ENCODE assay signal across 8 mouse cellular contexts in genomic region chr9:105617274-105617673, GRCm38 (mm10). TPM values are rescaled to one million over a fixed set of nuclear protein-coding genes. Genes with fewer than 3 reads are reported as not detected.
A peak's percentile ranks its signal among the peaks of the same experiment; 100 is the strongest.
DNase-seq lines count a peak whose midpoint lies in the region; ATAC-seq and TF ChIP-seq lines count a peak whose summit lies in the region.
"Not testable (repeated sequence)": the region's sequence is repeated elsewhere in the genome, so short reads cannot be mapped to it uniquely, and the experiment has no call there.

No protein-coding gene starts in this region.

- TF ChIP-seq RAD21 in MEL (IDR thresholded peaks at IDR 0.05; ENCODE audit: low read depth, low read length) = peak; percentile 82

- not testable (repeated sequence) for H3K9ac ChIP-seq in MEL (ENCODE audit: control insufficient read depth, low read depth, low read length, poor library complexity, severe bottlenecking); kidney, embryonic 16.5 days (replicated peaks; ENCODE audit: low read length)

- peak; percentile 62 for DNase-seq in MEL (ENCODE audit: low read depth, low spot score)
- DNase-seq in c-Kit-positive CD71-negative TER-119-negative erythroid progenitor cells, embryonic 14.5 days (ENCODE audit: low read depth) = peak; percentile 19
- peak; percentile 58 for DNase-seq in embryonic facial prominence, embryonic 10.5 days (ENCODE audit: low spot score)
- DNase-seq in heart, adult 11 months = peak; percentile 79
- DNase-seq in left cerebral cortex, postnatal 25 days (ENCODE audit: low spot score in 2 of 2) = peak; percentile 47 to 73
- not testable (repeated sequence) for DNase-seq in spleen, adult 2 months (ENCODE audit: low read depth in 1 of 2, low spot score in 2 of 2)

- H3K36me3 ChIP-seq in MEL (ENCODE audit: control insufficient read depth in 1 of 2, insufficient read depth in 2 of 2, low read length in 2 of 2); embryonic facial prominence, embryonic 10.5 days (replicated peaks); kidney, embryonic 16.5 days (ENCODE audit: insufficient read depth, low read length); spleen, adult 2 months (ENCODE audit: control insufficient read depth, insufficient read depth, low read length): not testable (repeated sequence)

- not testable (repeated sequence) for H3K9me3 ChIP-seq in MEL (replicated peaks; ENCODE audit: insufficient read depth, low read length); embryonic facial prominence, embryonic 10.5 days; kidney, embryonic 16.5 days (ENCODE audit: low read length)

- H3K4me2 ChIP-seq in kidney, embryonic 16.5 days (replicated peaks; ENCODE audit: low read depth, low read length) = not testable (repeated sequence)

- not testable (repeated sequence) for H3K79me2 ChIP-seq in MEL (ENCODE audit: control insufficient read depth, insufficient read depth, low read length, poor library complexity)

- not testable (repeated sequence) for TF ChIP-seq POLR2A in MEL (IDR thresholded peaks at IDR 0.05; ENCODE audit: control insufficient read depth in 1 of 2, insufficient read depth in 1 of 2, low read depth in 1 of 2, low read length in 2 of 2, poor library complexity in 1 of 2); spleen, adult 2 months (IDR thresholded peaks at IDR 0.05; ENCODE audit: low read depth, low read length)

- intact Hi-C loops in left cerebral cortex, postnatal 25 days (cut with DNase I) = loop anchor here (1.0 to 10.0 kb wide), 2 partner anchors 122 to 222 kb away; partner anchors contain the start of genes Aste1 and Nek11

- not testable (repeated sequence) for H3K4me1 ChIP-seq in MEL (ENCODE audit: control insufficient read depth in 1 of 2, insufficient read depth in 2 of 2, low read length in 2 of 2); embryonic facial prominence, embryonic 10.5 days; kidney, embryonic 16.5 days (ENCODE audit: insufficient read depth, low read length); spleen, adult 2 months (ENCODE audit: control insufficient read depth, insufficient read depth, insufficient read length)

- peak overlapping the region in 1 of 2 experiments; percentile 50; a peak in 1 of 4 replicates for H3K4me3 ChIP-seq in MEL (ENCODE audit: control insufficient read depth in 1 of 2, insufficient read depth in 1 of 2, low read depth in 2 of 2, low read length in 2 of 2)
- not testable (repeated sequence) for H3K4me3 ChIP-seq in embryonic facial prominence, embryonic 10.5 days; kidney, embryonic 16.5 days (ENCODE audit: low read length); spleen, adult 2 months (ENCODE audit: extremely low read depth, insufficient read depth, insufficient read length)

- peak; percentile 54; the same call in 1 of the 2 replicates for ATAC-seq in kidney, embryonic 16.5 days (ENCODE audit: low FRiP score, low TSS enrichment)
- peak; percentile 73; the same call in 1 of the 2 replicates for ATAC-seq in megakaryocyte-erythroid progenitor cell, adult 5-6 weeks (replicated peaks; ENCODE audit: low FRiP score, low TSS enrichment, poor library complexity, severe bottlenecking)

- TF ChIP-seq CTCF in MEL (IDR thresholded peaks at IDR 0.05 in 2 of 3, conservative IDR thresholded peaks at IDR 0.05 in 1 of 3; ENCODE audit: control insufficient read depth in 1 of 3, insufficient read depth in 1 of 3, low read depth in 2 of 3, low read length in 3 of 3, poor library complexity in 1 of 3, severe bottlenecking in 1 of 3) = peak; percentile 56 to 76 (median 76); a peak in 5 of 6 replicates
- TF ChIP-seq CTCF in spleen, adult 2 months (IDR thresholded peaks at IDR 0.05; ENCODE audit: extremely low read depth, insufficient read depth, insufficient read length, insufficient replicate concordance) = peak; percentile 24; the same call in 1 of the 2 replicates

- TF ChIP-seq EP300 in MEL (IDR thresholded peaks at IDR 0.05; ENCODE audit: low read depth in 1 of 2, low read length in 2 of 2) = not testable (repeated sequence)

- not testable (repeated sequence) for H3K27ac ChIP-seq in MEL (ENCODE audit: control insufficient read depth, low read depth, low read length); embryonic facial prominence, embryonic 10.5 days (replicated peaks); kidney, embryonic 16.5 days (ENCODE audit: low read length); spleen, adult 2 months (ENCODE audit: insufficient read depth, low read length)

- not testable (repeated sequence) for H3K27me3 ChIP-seq in MEL (ENCODE audit: control insufficient read depth in 1 of 2, insufficient read depth in 2 of 2, low read length in 2 of 2); embryonic facial prominence, embryonic 10.5 days (replicated peaks; ENCODE audit: low read depth, poor library complexity, severe bottlenecking); kidney, embryonic 16.5 days (ENCODE audit: insufficient read depth, low read length); spleen, adult 2 months (ENCODE audit: control insufficient read depth, insufficient read depth, low read length)

TF ChIP-seq in MEL, 35 proteins besides CTCF, POLR2A, EP300 and RAD21:
- TF ChIP-seq ZC3H11A (IDR thresholded peaks at IDR 0.05; ENCODE audit: low read depth, low read length) (peak; percentile 77), SMC3 (IDR thresholded peaks at IDR 0.05; ENCODE audit: low read depth, low read length) (peak; percentile 83)

RNA-seq across cellular contexts. Expression of gene Pik3r4, which starts 25.5 kb away (rescaled TPM):
- total RNA-seq in MEL (2012; rRNA removed) = 6.6 and 8.4 TPM in 2 replicates
- polyA plus RNA-seq in MEL (2012; ENCODE audit: insufficient read depth in 1 of 2, insufficient read length in 2 of 2, low read depth in 1 of 2, low replicate concordance in 2 of 2, missing spikeins in 1 of 2) = 100 to 1,000 TPM in 1 of 2 experiments, 10 to 100 TPM in 1; 22.9 to 139 TPM
- polyA plus RNA-seq in embryonic facial prominence, embryonic 10.5 days (2016; fragmentation: Nextera tagmentation; extraction: Ambion mirVana) = 22.9 and 23.0 TPM in 2 replicates
- 24.1 and 24.2 TPM in 2 replicates for polyA plus RNA-seq in kidney, embryonic 16.5 days (2015; fragmentation: Nextera tagmentation; extraction: Ambion mirVana)
- total RNA-seq in left cerebral cortex, postnatal 25 days (2021) = 10 to 100 TPM; 46.9 to 50.7 TPM
- 34.9 and 37.5 TPM in 2 replicates for total RNA-seq in megakaryocyte-erythroid progenitor cell, adult 5-6 weeks (2014; fragmentation: Nextera tagmentation)
- 19.2 and 31.1 TPM in 2 replicates for total RNA-seq in megakaryocyte-erythroid progenitor cell, adult 5-6 weeks (2017)
- polyA plus RNA-seq in spleen, adult 2 months (2012; rRNA removed) = 33.6 and 36.9 TPM in 2 replicates
